Mouse (Mus musculus) stomach, embryonic 14.5 days (tissue): ENCODE data around the gene Stat5b. TPM values are rescaled to one million over a fixed set of nuclear protein-coding genes. Genes with fewer than 3 reads are reported as not detected.
A peak's percentile ranks its signal among the peaks of the same experiment; 100 is the strongest.

Source experiments
- ATAC-seq: fragments of 200-750 bp; cut with Nextera tagmentation; 2 replicates; pipeline ENCODE4 v1.8.0; 2017; ENCODE audit warnings: low read depth, moderate TSS enrichment; ENCODE audit not compliant: insufficient number of reproducible peaks, insufficient read depth, low FRiP score
- H3K27ac ChIP-seq: fragments of 300-500 bp; sonication (generic); 2 replicates; pipeline ENCODE4 v1.5.1; 2014; ENCODE audit warnings: mild to moderate bottlenecking, low read length, moderate library complexity, mixed read lengths
- H3K27me3 ChIP-seq: fragments of 300-500 bp; sonication (generic); 2 replicates; pipeline ENCODE4 v1.6.1; 2014; ENCODE audit warnings: low read length, control low read depth, mixed read lengths; ENCODE audit not compliant: control insufficient read depth, insufficient read depth
- H3K36me3 ChIP-seq: fragments of 300-500 bp; sonication (generic); 2 replicates; pipeline ENCODE4 v1.6.1; 2014; ENCODE audit warnings: mild to moderate bottlenecking, control low read depth, low read length, moderate library complexity, mixed read lengths; ENCODE audit not compliant: control insufficient read depth, insufficient read depth
- H3K4me1 ChIP-seq: fragments of 300-500 bp; sonication (generic); 2 replicates; pipeline ENCODE4 v1.6.1; 2014; ENCODE audit warnings: low read length, control low read depth, mixed read lengths; ENCODE audit not compliant: control insufficient read depth, insufficient read depth
- H3K4me2 ChIP-seq: fragments of 300-500 bp; sonication (generic); replicated peaks from 2 replicates; pipeline ENCODE4 v1.6.1; 2014; ENCODE audit warnings: low read depth, low read length, control low read depth
- H3K4me3 ChIP-seq: fragments of 300-500 bp; sonication (generic); 2 replicates; pipeline ENCODE4 v1.5.1; 2014; ENCODE audit warnings: low read depth, low read length, control low read depth
- H3K9ac ChIP-seq: fragments of 300-500 bp; sonication (generic); replicated peaks from 2 replicates; pipeline ENCODE4 v1.6.1; 2014; ENCODE audit warnings: low read depth, mild to moderate bottlenecking, control low read depth, low read length, moderate library complexity, mixed read lengths
- H3K9me3 ChIP-seq: fragments of 300-500 bp; sonication (generic); 2 replicates; pipeline ENCODE4 v1.6.1; 2016; ENCODE audit warnings: low read depth, low read length, control low read depth; ENCODE audit not compliant: control insufficient read depth
- WGBS: fragments of 180-500 bp; shearing (Covaris S2); extraction: QIAGEN DNeasy Blood & Tissue Kit; methylation state at CpG from one replicate; pipeline ENCODE4 v1.1.7; 2014; 5-methylcytosine and 5-hydroxymethylcytosine counted together
- polyA plus RNA-seq: library from polyadenylated mRNA; unstranded; fragments of >200 nt; fragmentation: Nextera tagmentation; extraction: Ambion mirVana; gene quantifications from 2 replicates; pipeline ENCODE4 v1.2.1, GENCODE M21; 2014

Gene Stat5b
- polyA plus RNA-seq, 1 experiment from 2014 or later = 26.8 TPM

GRCm38 (mm10) chr11:100850778-100851528, 429 bp upstream of the Stat5b start:
- Histone ChIP-seq H3K9me3 (no peaks in the 10 kb centered on the region), H3K9ac (peak overlapping the region; percentile 96), H3K27ac (peak overlapping the region; percentile 84), H3K27me3 (no peaks in the 10 kb centered on the region), H3K4me3 (peak overlapping the region; percentile 93), H3K36me3 (no peaks in the 10 kb centered on the region), H3K4me2 (peak overlapping the region; percentile 79), H3K4me1 (peaks cover 10% of the 10 kb centered on the region)
- 1% methylated on average over 33 of the region's 33 CpGs for WGBS
- peak; percentile 64; the same call in 1 of the 2 replicates for ATAC-seq

- H3K4me2 ChIP-seq = peak overlapping the region; percentile 79
- H3K36me3 ChIP-seq = no peaks in the 10 kb centered on the region
- H3K27ac ChIP-seq = peak overlapping the region; percentile 84; the same call in 1 of the 2 replicates
- H3K9me3 ChIP-seq = no peaks in the 10 kb centered on the region
- H3K4me1 ChIP-seq = peaks cover 10% of the 10 kb centered on the region
- H3K9ac ChIP-seq = peak overlapping the region; percentile 96
- H3K27me3 ChIP-seq = no peaks in the 10 kb centered on the region
- ATAC-seq = 0 out of 2 replicates have a peak, but pooled peaks have one; percentile 14
- peak overlapping the region; percentile 93 for H3K4me3 ChIP-seq
- WGBS = under 1% methylated on average over 13 of the region's 13 CpGs
Observed at GRCm38 (mm10) chr11:100849456-100850037, 977 bp downstream of the Stat5b start.

- no peaks in the 10 kb centered on the region for H3K36me3 ChIP-seq
- no peaks in the 10 kb centered on the region for H3K27me3 ChIP-seq
- peak overlapping the region; percentile 79 for H3K4me2 ChIP-seq
- H3K9me3 ChIP-seq = no peaks in the 10 kb centered on the region
- H3K4me3 ChIP-seq = peak overlapping the region; percentile 93
- ATAC-seq = no peak
- no peak overlapping the region for H3K27ac ChIP-seq
- peak overlapping the region; percentile 96 for H3K9ac ChIP-seq
- peaks cover 10% of the 10 kb centered on the region for H3K4me1 ChIP-seq
- WGBS = 61% methylated on average over 6 of the region's 6 CpGs
Observed at GRCm38 (mm10) chr11:100848789-100849379, 1.6 kb downstream of the Stat5b start.

GRCm38 (mm10) chr11:100848080-100848479, 2.4 kb downstream of the Stat5b start:
- no peaks in the 10 kb centered on the region for H3K27me3 ChIP-seq
- no peak overlapping the region for H3K9ac ChIP-seq
- peaks cover 10% of the 10 kb centered on the region for H3K4me1 ChIP-seq
- 61% methylated on average over 4 of the region's 4 CpGs for WGBS
- no peaks in the 10 kb centered on the region for H3K36me3 ChIP-seq
- H3K27ac ChIP-seq = no peak overlapping the region
- no peak for ATAC-seq
- H3K4me3 ChIP-seq = no peak overlapping the region
- H3K9me3 ChIP-seq = no peaks in the 10 kb centered on the region
- no peak overlapping the region for H3K4me2 ChIP-seq

- peaks cover 10% of the 10 kb centered on the region for H3K4me1 ChIP-seq
- H3K27ac ChIP-seq = no peak overlapping the region
- no peaks in the 10 kb centered on the region for H3K27me3 ChIP-seq
- 90% methylated on average over 4 of the region's 4 CpGs for WGBS
- H3K4me2 ChIP-seq = no peak overlapping the region
- H3K36me3 ChIP-seq = no peaks in the 10 kb centered on the region
- no peaks in the 10 kb centered on the region for H3K9me3 ChIP-seq
- ATAC-seq = no peak
- H3K4me3 ChIP-seq = no peak overlapping the region
- H3K9ac ChIP-seq = no peak overlapping the region
Observed at GRCm38 (mm10) chr11:100847572-100847971, 3.0 kb downstream of the Stat5b start.

GRCm38 (mm10) chr11:100845793-100846192, 4.7 kb downstream of the Stat5b start:
- Histone ChIP-seq H3K4me1 (peaks cover 10% of the 10 kb centered on the region), H3K36me3 (no peaks in the 10 kb centered on the region)

GRCm38 (mm10) chr11:100844121-100844520, 6.4 kb downstream of the Stat5b start:
- 87% methylated on average over 4 of the region's 4 CpGs for WGBS
- Histone ChIP-seq H3K9ac (no peak overlapping the region), H3K36me3 (no peaks in the 10 kb centered on the region), H3K27ac (no peak overlapping the region), H3K27me3 (no peaks in the 10 kb centered on the region), H3K9me3 (no peaks in the 10 kb centered on the region), H3K4me2 (no peak overlapping the region), H3K4me1 (peaks cover 9% of the 10 kb centered on the region), H3K4me3 (no peak overlapping the region)
- no peak for ATAC-seq

More at GRCm38 (mm10) chr11:100845793-100846192, 4.7 kb downstream of the Stat5b start:
- WGBS = 85% methylated on average over 6 of the region's 6 CpGs
- Histone ChIP-seq H3K9me3 (no peaks in the 10 kb centered on the region), H3K9ac (no peak overlapping the region), H3K4me2 (no peak overlapping the region), H3K27ac (no peak overlapping the region), H3K4me3 (no peak overlapping the region), H3K27me3 (no peaks in the 10 kb centered on the region)
- no peak for ATAC-seq

GRCm38 (mm10) chr11:100843070-100843669, 7.4 kb downstream of the Stat5b start:
- Histone ChIP-seq H3K9me3 (no peaks in the 10 kb centered on the region), H3K27me3 (no peaks in the 10 kb centered on the region), H3K4me2 (no peak overlapping the region), H3K27ac (no peak overlapping the region), H3K36me3 (no peaks in the 10 kb centered on the region), H3K9ac (no peak overlapping the region), H3K4me3 (no peak overlapping the region), H3K4me1 (no peaks in the 10 kb centered on the region; the same call in 1 of the 2 replicates)
- 95% methylated on average over 8 of the region's 8 CpGs for WGBS
- ATAC-seq = no peak
